Mouse (Mus musculus) layer of hippocampus, postnatal 10 days (tissue): ENCODE measurements around the gene P2ry2. TPM values are rescaled to one million over a fixed set of nuclear protein-coding genes. Genes with fewer than 3 reads are reported as not detected.

Experiments used
- total RNA-seq, 2 experiments: library from RNA; stranded (reverse); gene quantifications; 2 replicates each; pipeline ENCODE4 v1.2.3; 2021

P2ry2 gene
- total RNA-seq, 2 experiments from 2014 or later, result 1.2 to 2.2 TPM

Other genes with a start within 250 kb of the P2ry2 start
- gene Relt, start 149.4 kb downstream of the P2ry2 start, total RNA-seq, result 1 to 10 TPM; 8.1 to 9.7 TPM
- gene Arhgef17, start 80.8 kb downstream of the P2ry2 start, total RNA-seq, result 10 to 100 TPM; 76.5 to 81.6 TPM
- 1 to 10 TPM; 4.0 TPM for gene P2ry6, start 38.2 kb downstream of the P2ry2 start, total RNA-seq
- 10 to 100 TPM; 70.3 to 74.4 TPM for gene Fchsd2, start 80.0 kb upstream of the P2ry2 start, total RNA-seq